Mouse (Mus musculus): ENCODE data around the gene Gatad1.

DNA sequence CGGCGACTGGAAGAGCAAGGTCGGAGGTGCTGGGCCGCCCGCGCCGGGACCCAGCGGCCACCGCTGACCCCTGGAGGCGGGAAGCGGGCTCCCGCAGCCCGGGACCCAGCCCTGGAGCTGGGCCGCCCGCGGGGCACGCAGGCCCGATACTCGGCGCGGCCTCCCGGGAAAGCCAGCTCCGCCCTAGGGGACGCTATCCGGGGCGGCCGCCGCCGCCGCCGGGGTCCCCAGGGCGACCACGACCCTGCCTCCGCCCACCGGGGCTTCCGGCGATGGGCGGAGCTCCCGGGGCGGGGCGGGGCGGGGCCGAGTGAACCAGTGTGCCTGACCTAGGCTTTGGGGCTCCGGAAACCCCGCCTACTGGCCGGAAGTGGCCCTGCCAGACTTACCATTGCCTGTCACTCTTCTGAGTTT lies 9.3 kb downstream of the Gatad1 start:
- no peak for TF ChIP-seq CTCF (IDR thresholded peaks at IDR 0.05; ENCODE audit: low read depth, low read length)
- TF ChIP-seq GATA1 (IDR thresholded peaks at IDR 0.05; ENCODE audit: borderline replicate concordance, low read length) = no peak
- no peak for TF ChIP-seq TAL1 (conservative IDR thresholded peaks at IDR 0.05; ENCODE audit: low read depth, low read length)
